Mouse (Mus musculus) intestine, embryonic 14.5 days (tissue): Measurements from ENCODE around the gene Vmn1r8. TPM values are rescaled to one million over a fixed set of nuclear protein-coding genes. Genes with fewer than 3 reads are reported as not detected.
"Not testable (repeated sequence)": the region's sequence is repeated elsewhere in the genome, so short reads cannot be mapped to it uniquely, and the experiment has no call there.

Experiments
- ATAC-seq: fragments of 200-750 bp; cut with Nextera tagmentation; replicated peaks from 2 replicates; pipeline ENCODE4 v1.8.0; 2017; ENCODE audit warnings: low read depth, moderate number of reproducible peaks, moderate TSS enrichment, moderate library complexity; ENCODE audit not compliant: low FRiP score, low TSS enrichment
- DNase-seq: peaks from one replicate; pipeline ENCODE4 v3.0.0-alpha.2; 2018; ENCODE audit warnings: low spot score
- H3K27ac ChIP-seq: fragments of 300-500 bp; sonication (generic); 2 replicates; pipeline ENCODE4 v1.5.1; 2014; ENCODE audit warnings: low read depth, mild to moderate bottlenecking, control low read depth
- H3K27me3 ChIP-seq: fragments of 300-500 bp; sonication (generic); replicated peaks from 2 replicates; pipeline ENCODE4 v1.6.1; 2014; ENCODE audit warnings: low read length, control low read depth; ENCODE audit not compliant: control insufficient read depth, insufficient read depth
- H3K36me3 ChIP-seq: fragments of 300-500 bp; sonication (generic); 2 replicates; pipeline ENCODE4 v1.6.1; 2014; ENCODE audit warnings: low read length, control low read depth; ENCODE audit not compliant: control insufficient read depth, insufficient read depth
- H3K4me1 ChIP-seq: fragments of 300-500 bp; sonication (generic); replicated peaks from 2 replicates; pipeline ENCODE4 v1.6.1; 2014; ENCODE audit warnings: low read length, control low read depth, mixed read lengths; ENCODE audit not compliant: control insufficient read depth, insufficient read depth
- H3K4me2 ChIP-seq: fragments of 300-500 bp; sonication (generic); 2 replicates; pipeline ENCODE4 v1.6.1; 2014; ENCODE audit warnings: low read length
- H3K4me3 ChIP-seq: fragments of 300-500 bp; sonication (generic); 2 replicates; pipeline ENCODE4 v1.5.1; 2014; ENCODE audit warnings: low read depth, low read length, control low read depth, mixed read lengths
- H3K9ac ChIP-seq: fragments of 300-500 bp; sonication (generic); 2 replicates; pipeline ENCODE4 v1.6.1; 2014; ENCODE audit warnings: mild to moderate bottlenecking, low read length
- H3K9me3 ChIP-seq: fragments of 300-500 bp; sonication (generic); 2 replicates; pipeline ENCODE4 v1.6.1; 2016; ENCODE audit warnings: low read length, control low read depth; ENCODE audit not compliant: control insufficient read depth
- WGBS: fragments of 180-500 bp; shearing (Covaris S2); extraction: QIAGEN DNeasy Blood & Tissue Kit; methylation state at CpG from one replicate; pipeline ENCODE4 v1.1.7; 2014; 5-methylcytosine and 5-hydroxymethylcytosine counted together
- polyA plus RNA-seq: library from polyadenylated mRNA; unstranded; fragments of >200 nt; fragmentation: Nextera tagmentation; extraction: Ambion mirVana; gene quantifications from 2 replicates; pipeline ENCODE4 v1.2.1, GENCODE M21; 2014

The Vmn1r8 gene
- not detected in 2 replicates for polyA plus RNA-seq

GRCm38 (mm10) chr6:57031984-57032383 lies at the start of gene Vmn1r8:
Vmn1r8 (plus strand) TSS chr6:57032284.
- Histone ChIP-seq H3K27ac (no peak within 1 kb of the TSS), H3K27me3 (no peaks in the 10 kb centered on the region), H3K9me3 (no peaks in the 10 kb centered on the region), H3K36me3 (no peaks in the 10 kb centered on the region), H3K4me3 (no peak within 1 kb of the TSS), H3K9ac (no peak within 1 kb of the TSS), H3K4me1 (no peaks in the 10 kb centered on the region), H3K4me2 (no peak within 1 kb of the TSS)
- DNase-seq, result no peak
- ATAC-seq, result no peak

DNA sequence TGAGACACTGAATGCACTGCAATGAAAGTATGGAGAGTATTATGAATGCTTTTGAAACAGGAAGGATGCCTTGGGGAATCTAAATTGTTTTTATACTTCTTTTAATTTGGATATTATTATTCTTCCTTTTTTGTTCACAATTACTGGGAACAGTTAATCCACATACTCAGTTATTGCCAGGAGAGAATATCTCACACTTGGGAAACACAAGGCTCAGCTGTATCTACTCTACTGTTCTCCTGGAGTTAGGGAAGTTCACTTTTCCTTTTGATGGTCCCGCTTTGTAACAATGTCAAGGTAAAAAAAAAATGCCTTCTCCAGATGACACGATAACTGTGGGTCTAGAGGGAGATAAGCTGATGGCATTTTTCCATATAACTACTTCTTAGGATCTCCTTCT lies 35.1 kb upstream of the Vmn1r8 start, which contains the start of gene Vmn1r6:
Vmn1r6 (plus strand) TSS at position 301 of the 400 bp plus-strand sequence.
- no peak within 1 kb of the TSS for H3K4me2 ChIP-seq
- H3K9ac ChIP-seq, result no peak within 1 kb of the TSS
- no peak for ATAC-seq
- no peaks in the 10 kb centered on the region for H3K9me3 ChIP-seq
- H3K4me3 ChIP-seq, result no peak within 1 kb of the TSS
- no peak for DNase-seq
- H3K36me3 ChIP-seq, result no peaks in the 10 kb centered on the region
- H3K27ac ChIP-seq, result no peak within 1 kb of the TSS
- no peaks in the 10 kb centered on the region for H3K4me1 ChIP-seq
- WGBS, result 82% methylated on average over 2 of the region's 2 CpGs
- no peaks in the 10 kb centered on the region for H3K27me3 ChIP-seq

- not testable (repeated sequence) for H3K27ac ChIP-seq, ATAC-seq, H3K36me3 ChIP-seq, H3K9ac ChIP-seq, H3K27me3 ChIP-seq, H3K4me1 ChIP-seq, H3K4me2 ChIP-seq, H3K9me3 ChIP-seq, DNase-seq, H3K4me3 ChIP-seq
- 84% methylated on average over 2 of the region's 2 CpGs for WGBS
These were observed 6.9 kb upstream of the Vmn1r8 start, which contains the start of gene Vmn1r7 for GRCm38 (mm10) chr6:57025224-57025623. Vmn1r7 (minus strand) TSS chr6:57025324.

DNA sequence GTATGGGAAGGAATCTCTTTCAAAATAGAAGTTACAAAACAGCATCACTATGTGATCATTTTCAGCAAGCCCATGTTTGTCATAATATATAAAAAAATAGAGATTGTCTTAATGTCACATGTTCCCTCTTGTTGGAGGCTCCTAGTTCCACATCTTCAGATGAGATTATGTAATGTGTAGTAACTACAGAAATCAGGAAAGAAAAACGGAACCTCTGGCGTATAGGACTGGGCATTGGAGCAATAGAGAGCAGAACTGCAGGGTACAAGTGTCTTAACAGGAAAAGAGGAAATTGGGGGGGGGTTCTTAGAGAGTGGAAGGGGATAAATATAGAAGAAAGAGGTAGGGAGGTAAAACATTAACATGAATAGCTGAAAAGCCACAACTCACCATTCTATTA lies 2.6 kb downstream of the Vmn1r8 start:
- ATAC-seq (no peak), DNase-seq (no peak)
- WGBS, result 81% methylated on average over 2 of the region's 2 CpGs
- no peaks in the 10 kb centered on the region for H3K27me3 ChIP-seq
- no peaks in the 10 kb centered on the region for H3K36me3 ChIP-seq
- no peaks in the 10 kb centered on the region for H3K4me1 ChIP-seq
- H3K4me2 ChIP-seq, result no peak overlapping the region
- no peak overlapping the region for H3K27ac ChIP-seq
- no peak overlapping the region for H3K9ac ChIP-seq
- no peaks in the 10 kb centered on the region for H3K9me3 ChIP-seq
- H3K4me3 ChIP-seq, result no peak overlapping the region

DNA sequence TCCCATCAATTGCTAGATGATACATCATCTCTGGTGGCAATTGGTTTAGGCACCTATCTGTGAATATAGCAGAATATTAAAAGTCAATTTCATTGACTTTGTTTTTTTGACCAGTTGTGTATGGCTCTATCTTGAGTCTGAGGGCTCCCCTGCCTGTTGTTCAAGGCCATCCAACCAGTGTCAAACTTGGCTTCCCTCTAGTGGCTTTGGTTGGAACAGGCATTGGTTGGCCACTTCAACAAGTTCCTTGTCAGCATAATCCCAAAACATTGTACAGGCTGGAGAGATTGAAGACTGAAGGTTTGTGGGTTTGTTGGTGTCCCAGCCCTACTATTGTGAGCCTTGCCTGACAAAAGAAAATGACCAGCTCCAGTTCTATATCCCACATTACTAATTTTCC lies 31.6 kb downstream of the Vmn1r8 start:
- no peak overlapping the region for H3K4me3 ChIP-seq
- no peak for ATAC-seq
- no peaks in the 10 kb centered on the region for H3K9me3 ChIP-seq
- no peak overlapping the region for H3K9ac ChIP-seq
- no peaks in the 10 kb centered on the region for H3K4me1 ChIP-seq
- H3K27me3 ChIP-seq, result no peaks in the 10 kb centered on the region
- no peak for DNase-seq
- no peak overlapping the region for H3K27ac ChIP-seq
- H3K4me2 ChIP-seq, result no peak overlapping the region
- no peaks in the 10 kb centered on the region for H3K36me3 ChIP-seq

DNA sequence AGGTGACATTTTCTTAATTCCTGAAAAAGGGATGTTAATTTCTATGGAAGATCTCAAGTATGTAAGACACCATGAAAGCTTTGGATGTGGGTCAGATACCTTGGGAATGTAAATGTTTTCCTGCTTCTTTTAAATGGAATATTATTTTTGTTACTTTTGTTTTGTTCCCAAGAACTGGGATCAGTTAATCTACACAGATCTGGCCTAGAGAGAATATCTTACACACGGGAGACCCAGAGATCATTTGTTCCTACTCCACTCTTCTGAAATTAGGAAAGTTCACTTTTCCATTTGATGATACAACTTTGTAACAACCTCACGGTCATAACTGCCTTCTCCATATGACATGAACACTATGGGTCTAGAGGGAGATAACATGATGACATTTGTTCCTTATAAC lies 34.4 kb downstream of the Vmn1r8 start, which contains the start of gene Vmn1r9:
Vmn1r9 (plus strand) TSS at position 301 of the 400 bp plus-strand sequence.
- Histone ChIP-seq H3K27me3 (no peaks in the 10 kb centered on the region), H3K4me2 (no peak within 1 kb of the TSS), H3K4me3 (no peak within 1 kb of the TSS), H3K4me1 (no peaks in the 10 kb centered on the region), H3K36me3 (no peaks in the 10 kb centered on the region), H3K9ac (no peak within 1 kb of the TSS), H3K9me3 (no peaks in the 10 kb centered on the region), H3K27ac (no peak within 1 kb of the TSS)
- WGBS, result 83% methylated on average over 2 of the region's 2 CpGs
- ATAC-seq, result no peak
- DNase-seq, result no peak

Other genes with a start within 250 kb of the Vmn1r8 start
- 24.5 and 30.4 TPM in 2 replicates for gene Kbtbd2, start 234.5 kb upstream of the Vmn1r8 start, polyA plus RNA-seq
- 111 and 113 TPM in 2 replicates for gene Fkbp9, start 200.2 kb upstream of the Vmn1r8 start, polyA plus RNA-seq
- gene Nt5c3, start 108.4 kb upstream of the Vmn1r8 start, polyA plus RNA-seq, result 63.7 and 69.1 TPM in 2 replicates
- gene Vmn1r4, start 108.3 kb upstream of the Vmn1r8 start, polyA plus RNA-seq, result 0.17 and 0.31 TPM in 2 replicates
- gene Vmn1r5, start 62.0 kb upstream of the Vmn1r8 start, polyA plus RNA-seq, result not detected in 2 replicates
- gene Vmn1r6, start 35.0 kb upstream of the Vmn1r8 start, polyA plus RNA-seq, result not detected in 2 replicates
- not detected in 2 replicates for gene Vmn1r7, start 7.0 kb upstream of the Vmn1r8 start, polyA plus RNA-seq
- not detected in 2 replicates for gene Vmn1r9, start 34.5 kb downstream of the Vmn1r8 start, polyA plus RNA-seq
- not detected in 2 replicates for gene Vmn1r10, start 77.2 kb downstream of the Vmn1r8 start, polyA plus RNA-seq
- gene Vmn1r11, start 101.2 kb downstream of the Vmn1r8 start, polyA plus RNA-seq, result not detected in 2 replicates
- gene Vmn1r12, start 124.6 kb downstream of the Vmn1r8 start, polyA plus RNA-seq, result not detected in 2 replicates
- not detected in 2 replicates for gene Vmn1r13, start 171.0 kb downstream of the Vmn1r8 start, polyA plus RNA-seq
- gene Vmn1r14, start 199.4 kb downstream of the Vmn1r8 start, polyA plus RNA-seq, result not detected in 2 replicates
- gene Vmn1r15, start 225.7 kb downstream of the Vmn1r8 start, polyA plus RNA-seq, result not detected in 2 replicates